Mouse (Mus musculus) left cerebral cortex, adult 2 months (tissue): Measurements from ENCODE around the gene Tmem210. TPM values are rescaled to one million over a fixed set of nuclear protein-coding genes. Genes with fewer than 3 reads are reported as not detected.

Experiments used
- DNase-seq, 2 experiments: peaks; one replicate each; pipeline ENCODE4 v3.0.0; 2021 to 2022; ENCODE audit warnings: low spot score in 2 of 2, mixed read lengths in 1 of 2; ENCODE audit errors: extremely low spot score in 1 of 2
- H3K27ac ChIP-seq: fragments of 200-600 bp; 2 replicates; pipeline ENCODE4 v1.8.1; 2022
- H3K4me3 ChIP-seq: fragments of 200-600 bp; 2 replicates; pipeline ENCODE4 v1.8.1; 2022
- CTCF ChIP-seq: fragments of 200-600 bp; IDR thresholded peaks from 2 replicates; pipeline ENCODE4 v1.8.1; 2022; ENCODE audit warnings: antibody characterized with exemption, mild to moderate bottlenecking, moderate library complexity
- intact Hi-C: fragments of 180-260 bp; cut with DNase I; formaldehyde crosslinking; loops from one replicate; pipeline ENCODE4 v1.15.1; 2025
- long read RNA-seq, 2 experiments: library from polyadenylated mRNA; stranded (forward); transcript quantifications; one replicate each; pipeline ENCODE4 v2.0.0; 2021; ENCODE audit warnings: borderline mapping rate in 2 of 2
- total RNA-seq, 2 experiments: library from RNA; stranded (reverse); gene quantifications; 2 replicates each; pipeline ENCODE4 v1.2.3; 2021

Gene Tmem210
- not detected for total RNA-seq
- long read RNA-seq, experiment 1 = 0 reads
- long read RNA-seq, experiment 2 = 0 reads

DNA sequence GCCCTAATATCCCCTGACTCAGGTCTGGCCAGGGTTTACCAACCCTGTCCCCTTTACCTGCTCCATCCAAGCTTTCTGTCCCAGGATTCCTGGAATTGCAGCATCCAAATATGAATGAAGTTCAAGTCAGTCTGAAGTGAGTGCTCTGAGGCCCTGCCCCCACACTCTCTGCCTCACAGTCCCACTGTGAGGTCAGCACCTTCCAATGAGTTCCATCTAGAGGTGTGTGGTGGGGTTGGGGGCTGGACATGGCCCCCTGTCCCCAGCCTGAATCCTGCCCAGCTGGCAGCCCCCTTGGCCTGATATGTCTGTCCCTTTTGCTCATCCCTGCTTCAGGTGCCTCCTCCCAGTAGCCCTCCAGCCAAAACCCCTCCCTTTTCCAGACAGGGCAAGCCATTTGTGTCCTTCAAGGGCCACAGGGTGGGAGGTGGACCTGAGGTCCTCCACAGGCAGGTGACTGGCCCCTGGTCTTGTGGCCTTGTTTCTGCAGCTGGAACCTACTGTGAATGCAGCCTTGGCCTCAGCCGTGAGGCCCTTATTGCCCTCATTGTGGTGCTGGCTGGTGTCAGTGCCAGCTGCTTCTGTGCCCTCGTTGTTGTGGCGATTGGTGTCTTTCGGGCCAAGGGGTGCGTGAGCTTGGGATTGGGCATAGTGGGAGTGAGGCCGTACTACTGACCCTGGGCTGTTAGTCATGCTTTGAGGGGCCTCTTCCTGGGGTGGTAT lies at the start of gene Tmem210:
Gene Tmem210, plus strand, starts transcription at position 219 of the 723 bp plus-strand sequence.
- Histone ChIP-seq H3K27ac (peak within 1 kb of the TSS; percentile 36), H3K4me3 (no peak within 1 kb of the TSS)
- DNase-seq = no peak
- no peak for TF ChIP-seq CTCF
- intact Hi-C loops = no loop called here

DNA sequence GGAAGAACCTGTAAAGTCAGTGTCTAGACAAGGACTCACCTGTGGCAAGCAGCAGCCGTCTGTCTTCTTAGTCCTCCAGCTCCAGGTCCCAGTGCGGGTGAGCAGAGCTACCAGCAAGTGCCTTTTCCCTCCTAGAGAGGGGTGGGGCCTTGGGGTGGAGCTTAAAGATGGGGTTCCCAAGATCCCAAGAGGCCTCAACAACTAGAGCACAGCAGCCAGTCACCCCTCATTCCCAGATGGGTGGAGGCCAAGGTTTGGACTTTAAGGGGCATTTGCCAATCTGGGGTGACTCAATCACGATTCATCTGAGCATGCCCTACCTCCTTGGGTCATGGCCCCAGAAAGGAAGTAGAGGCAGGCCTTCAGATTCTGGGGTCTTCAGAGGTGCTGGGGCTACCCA lies 48.2 kb upstream of the Tmem210 start:
- intact Hi-C loops = no loop called here
- no peak for TF ChIP-seq CTCF
- Histone ChIP-seq H3K27ac (no peak overlapping the region), H3K4me3 (no peak overlapping the region)
- DNase-seq = no peak

DNA sequence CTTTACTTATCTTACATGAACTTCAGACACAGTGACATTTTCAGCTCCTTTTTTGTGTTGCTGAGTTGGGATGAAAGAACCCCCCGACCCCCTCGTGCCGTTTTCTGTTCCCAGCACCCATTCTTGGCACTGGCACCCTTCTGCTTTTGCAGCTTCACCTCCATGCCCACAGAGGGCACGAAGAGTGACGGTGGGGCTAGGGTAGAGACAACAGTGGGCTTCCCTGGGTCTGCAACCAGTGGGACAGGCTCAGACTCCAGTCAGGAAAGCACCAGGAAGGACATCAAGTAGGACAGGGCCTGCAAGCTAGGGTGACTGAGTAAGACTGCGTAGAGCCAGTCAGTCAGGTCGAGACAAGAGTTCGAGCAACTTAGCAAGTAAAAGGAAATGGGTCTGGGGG lies 47.6 kb upstream of the Tmem210 start:
- no peak for TF ChIP-seq CTCF
- intact Hi-C loops = no loop called here
- DNase-seq = no peak
- peak overlapping the region; percentile 68 for H3K4me3 ChIP-seq
- H3K27ac ChIP-seq = peak overlapping the region; percentile 76

DNA sequence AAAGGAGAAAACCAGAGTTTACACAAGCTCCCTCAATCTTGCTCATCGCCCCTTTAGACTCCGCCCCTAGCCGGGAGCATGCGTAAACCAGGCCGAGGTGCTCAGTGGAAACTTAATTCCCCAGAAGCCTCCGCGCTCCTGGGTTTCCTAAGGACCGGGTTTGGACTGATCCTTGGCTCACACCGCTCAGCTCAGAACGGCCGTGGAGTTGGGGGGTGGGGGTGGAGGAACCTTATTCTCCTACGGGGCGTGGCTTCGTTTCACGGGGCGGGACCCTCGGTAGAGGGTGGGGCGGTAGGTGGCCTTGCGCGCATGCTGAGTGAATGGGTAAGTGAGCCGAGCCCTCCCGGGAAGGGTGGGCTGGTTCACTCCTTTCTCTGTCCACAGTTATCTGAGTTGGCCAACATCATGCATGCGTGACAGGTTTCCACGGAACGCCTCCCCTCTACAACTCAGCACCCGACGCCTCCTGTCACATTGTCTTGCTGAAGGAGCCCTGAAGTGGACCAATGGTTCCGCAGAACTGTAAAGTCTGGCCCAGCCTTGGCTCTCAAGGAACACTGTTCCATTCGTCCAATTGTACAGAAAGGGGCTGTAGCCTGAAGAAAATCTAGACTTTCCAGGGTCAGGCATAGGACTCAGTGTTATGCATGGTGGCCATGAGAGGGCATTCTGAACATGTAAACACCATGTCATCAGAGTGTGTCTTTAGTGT lies 47.1 kb upstream of the Tmem210 start:
- Histone ChIP-seq H3K27ac (peak overlapping the region; percentile 76), H3K4me3 (peak overlapping the region; percentile 68)
- intact Hi-C loops = no loop called here
- no peak for TF ChIP-seq CTCF
- peak; percentile 64 to 71 for DNase-seq

DNA sequence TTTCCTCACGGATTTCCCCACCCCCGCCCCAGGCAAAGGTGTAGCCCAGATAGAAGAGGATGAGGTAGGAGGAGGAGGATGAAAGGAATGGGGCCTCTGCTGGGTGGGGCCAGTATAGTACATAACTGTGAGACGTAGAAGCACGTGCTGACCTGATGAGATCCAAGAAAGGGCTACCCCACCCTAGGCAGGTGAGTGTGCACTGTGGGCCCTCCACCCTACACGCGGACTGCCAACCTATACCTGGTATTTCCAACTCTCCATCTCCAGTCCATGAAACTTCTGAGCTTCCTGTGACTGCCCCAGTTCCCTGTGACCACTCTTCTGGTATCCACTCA lies 46.5 kb upstream of the Tmem210 start:
- no peak for TF ChIP-seq CTCF
- intact Hi-C loops = no loop called here
- H3K4me3 ChIP-seq = peak overlapping the region; percentile 68
- peak overlapping the region; percentile 6; the same call in 1 of the 2 replicates for H3K27ac ChIP-seq
- DNase-seq = no peak

DNA sequence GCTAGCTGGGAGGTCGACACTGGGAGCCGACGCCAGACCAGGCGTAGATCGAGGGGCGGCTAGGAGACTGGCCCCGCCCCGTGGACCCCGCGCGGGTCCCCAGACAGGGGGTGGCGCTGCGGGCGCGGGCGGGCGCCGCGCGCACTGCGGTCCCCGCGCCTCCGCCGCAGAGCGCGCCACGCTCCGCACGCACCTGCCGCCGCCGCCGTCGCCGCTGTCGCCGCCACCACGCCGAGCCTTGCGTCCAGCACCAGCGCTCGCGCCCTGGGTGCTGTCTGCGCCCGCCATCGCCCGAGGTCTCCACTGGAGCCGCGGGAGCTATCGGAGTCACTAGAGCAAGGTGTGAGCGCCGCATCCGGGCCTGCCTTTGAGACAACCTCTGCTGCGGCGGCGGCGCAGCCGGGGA lies 45.8 kb upstream of the Tmem210 start, which contains the start of the genes Rnf208 and Cysrt1:
Gene Rnf208, plus strand, starts transcription at position 155 of the 406 bp plus-strand sequence.
Gene Cysrt1, minus strand, starts transcription at position 352 of the 406 bp plus-strand sequence.
- no peak for TF ChIP-seq CTCF
- intact Hi-C loops = no loop called here
- Histone ChIP-seq H3K27ac (peak within 1 kb of the TSS; percentile 91), H3K4me3 (peak within 1 kb of the TSS; percentile 68)
- DNase-seq = peak; percentile 55 to 67

DNA sequence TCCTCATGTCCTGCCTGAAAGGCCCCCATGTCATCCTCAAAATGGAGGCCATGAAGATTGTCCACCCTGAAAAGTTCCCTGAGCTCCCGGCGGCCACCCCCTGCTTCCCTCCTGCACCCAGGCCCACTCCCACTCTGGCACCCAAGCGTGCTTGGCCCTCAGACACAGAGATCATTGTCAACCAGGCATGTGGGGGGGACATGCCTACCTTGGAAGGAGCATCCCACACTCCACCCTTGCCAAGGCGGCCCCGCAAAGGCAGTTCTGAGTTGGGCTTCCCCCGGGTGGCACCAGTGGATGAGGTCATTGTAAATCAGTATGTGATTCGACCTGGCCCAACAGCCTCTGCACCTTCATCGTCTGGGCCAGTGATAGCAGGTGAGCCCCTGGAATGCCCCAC lies 44.6 kb upstream of the Tmem210 start:
- Histone ChIP-seq H3K27ac (peak overlapping the region; percentile 91), H3K4me3 (peak overlapping the region; percentile 68)
- TF ChIP-seq CTCF = no peak
- DNase-seq = no peak
- intact Hi-C loops = no loop called here

DNA sequence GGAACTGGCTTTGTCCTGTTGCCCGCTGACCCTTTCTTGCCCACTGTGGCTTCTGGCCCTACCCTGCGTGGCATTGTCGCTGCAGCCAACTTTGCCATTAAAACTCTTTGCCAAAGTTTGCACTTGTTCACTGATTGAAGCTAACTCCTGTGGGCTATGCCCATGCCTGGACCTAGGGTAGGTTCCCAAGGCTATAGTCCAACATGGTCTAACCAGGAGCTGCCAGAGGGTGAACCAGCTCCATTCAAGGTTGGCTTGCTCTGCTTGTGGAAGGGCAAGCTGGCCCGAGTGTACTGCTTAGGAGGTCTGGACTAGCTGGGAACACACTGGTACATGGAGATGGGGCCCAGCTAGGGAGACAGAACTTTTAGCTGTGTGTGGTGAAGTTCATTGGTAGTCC lies 43.8 kb upstream of the Tmem210 start:
- Histone ChIP-seq H3K27ac (no peak overlapping the region), H3K4me3 (no peak overlapping the region)
- no peak for TF ChIP-seq CTCF
- intact Hi-C loops = no loop called here
- no peak for DNase-seq

DNA sequence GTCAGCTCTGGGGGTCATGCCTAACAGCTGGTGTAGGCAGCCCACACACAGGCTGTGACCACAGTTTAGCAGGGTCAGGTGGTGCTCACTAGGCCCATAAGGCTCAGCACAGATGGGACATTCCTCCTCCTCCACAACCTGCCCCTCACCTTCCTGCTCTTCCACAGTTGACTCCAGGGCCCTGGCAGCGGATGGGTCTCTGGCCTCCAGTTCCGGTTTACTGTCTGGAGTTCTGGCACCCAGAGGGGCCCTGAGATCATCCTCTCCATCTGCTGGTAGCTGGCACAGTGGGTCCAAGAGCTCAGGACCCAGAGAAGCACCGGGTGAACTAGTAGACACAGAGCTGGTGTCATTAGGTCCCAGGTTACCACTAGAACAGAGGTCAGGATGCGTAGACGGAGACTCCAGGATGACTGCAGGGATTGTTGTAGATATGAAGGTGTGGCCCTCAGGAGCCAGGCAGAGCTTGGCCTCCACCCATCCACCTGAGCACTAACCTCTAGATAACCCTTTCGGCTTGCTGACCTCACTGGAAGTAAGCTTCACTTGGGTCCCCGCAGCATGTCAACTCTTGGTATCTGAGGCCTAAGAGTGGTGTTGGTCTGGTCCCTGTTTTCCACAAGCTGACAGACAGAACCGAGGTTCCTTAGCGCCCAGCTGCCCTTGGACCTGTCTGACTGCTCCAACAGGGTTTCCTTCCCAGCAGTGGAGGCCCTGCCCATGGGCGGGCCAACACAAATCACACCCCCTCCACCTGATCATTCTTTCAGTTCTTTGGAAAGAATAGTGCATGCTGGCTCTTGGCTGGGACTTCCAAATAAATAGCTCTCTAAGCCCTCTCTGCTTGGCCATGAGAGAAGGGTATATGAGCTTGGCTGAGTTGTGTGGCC lies 41.5 kb upstream of the Tmem210 start, which contains the start of gene AL732309.1:
Gene AL732309.1, minus strand, starts transcription at position 681 of the 890 bp plus-strand sequence.
- TF ChIP-seq CTCF = no peak
- DNase-seq = no peak
- intact Hi-C loops = no loop called here
- no peak within 1 kb of the TSS for H3K27ac ChIP-seq
- H3K4me3 ChIP-seq = no peak within 1 kb of the TSS

DNA sequence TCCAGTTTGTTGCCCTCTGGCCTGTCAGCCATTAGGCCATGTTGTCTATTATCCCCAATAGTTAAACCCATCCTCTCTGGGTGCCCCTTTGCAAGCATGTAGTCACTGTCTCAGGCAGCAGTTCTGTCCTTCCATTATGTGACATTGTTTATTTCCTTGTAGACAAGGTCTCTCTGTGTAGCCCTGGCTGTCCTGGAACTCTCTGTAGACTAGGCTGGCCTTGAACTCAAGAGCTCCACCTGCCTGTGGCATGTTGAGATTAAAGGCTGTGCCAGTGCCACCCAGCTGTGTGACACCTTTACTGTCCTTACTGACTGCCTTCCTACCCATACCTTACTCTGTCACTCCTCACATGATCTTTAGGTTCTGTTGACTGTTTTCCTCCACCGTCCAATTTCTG lies 35.6 kb upstream of the Tmem210 start:
- no peak for DNase-seq
- Histone ChIP-seq H3K27ac (no peak overlapping the region), H3K4me3 (no peak overlapping the region)
- intact Hi-C loops = loop anchor here (2.0 kb wide), 1 partner anchor 24 kb away; no protein-coding TSS in a partner anchor
- TF ChIP-seq CTCF = peak; percentile 31

DNA sequence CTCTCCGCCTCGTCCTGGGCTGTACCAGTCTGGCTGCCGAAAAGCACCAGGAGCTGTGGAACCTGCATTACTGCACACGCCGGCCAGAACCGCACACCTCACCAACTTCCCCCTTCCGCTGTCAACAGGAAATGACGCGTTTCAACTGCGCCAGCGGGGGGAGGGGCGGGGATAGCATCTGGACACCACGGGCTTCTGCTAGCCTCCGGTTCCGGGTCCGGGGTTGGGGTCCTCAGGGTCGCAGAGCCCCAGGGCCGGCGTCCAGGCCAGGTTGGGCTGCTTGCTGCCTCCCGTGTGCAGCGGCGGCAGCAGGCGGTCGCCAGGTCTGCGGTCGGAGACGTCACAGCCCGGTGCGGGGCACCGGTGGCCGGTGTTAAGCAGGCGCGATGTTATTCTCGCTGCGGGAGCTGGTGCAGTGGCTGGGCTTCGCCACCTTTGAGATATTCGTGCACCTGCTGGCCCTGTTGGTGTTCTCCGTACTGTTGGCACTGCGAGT lies 32.6 kb upstream of the Tmem210 start, which contains the start of gene Tmem203:
Gene Tmem203, plus strand, starts transcription at position 156 of the 496 bp plus-strand sequence.
- peak within 1 kb of the TSS; percentile 71 for H3K4me3 ChIP-seq
- TF ChIP-seq CTCF = no peak
- DNase-seq = peak; percentile 84 to 91
- intact Hi-C loops = loop anchor here (1.0 to 2.0 kb wide), 2 partner anchors 17 to 63 kb away; partner anchors contain the start of genes Anapc2 and Ssna1
- peak within 1 kb of the TSS; percentile 90 for H3K27ac ChIP-seq
